Comparison of ENCODE assay signal across 16 mouse cellular contexts in genomic region chr11:77894967-77895366, GRCm38 (mm10). TPM values are rescaled to one million over a fixed set of nuclear protein-coding genes. Genes with fewer than 3 reads are reported as not detected.
DNase-seq lines count a peak whose midpoint lies in the region; ATAC-seq and TF ChIP-seq lines count a peak whose summit lies in the region.
"Had no signal": no experiment of that assay in that cellular context is flagged by ENCODE, and none has a peak within 500 bp of the region (broad histone marks: within the 10 kb centered on the region; RNA-seq: fewer than 3 reads in every experiment).

No protein-coding gene starts in this region.

- WGBS in forebrain, embryonic 14.5 days = 65% methylated on average over 2 of the region's 2 CpGs
- WGBS in midbrain, embryonic 16.5 days = 70% methylated on average over 2 of the region's 2 CpGs

- H3K9me3 ChIP-seq in ES-Bruce4 (replicated peaks; ENCODE audit: control insufficient read depth, insufficient read depth, low read length, poor library complexity, severe bottlenecking) = no peaks in the 10 kb centered on the region
- H3K9me3 ChIP-seq in forebrain, embryonic 14.5 days (replicated peaks; ENCODE audit: control insufficient read depth, low read length) = no peaks in the 10 kb centered on the region
- no peaks in the 10 kb centered on the region for H3K9me3 ChIP-seq in midbrain, embryonic 16.5 days (replicated peaks; ENCODE audit: control insufficient read depth, low read length, poor library complexity, severe bottlenecking)
- H3K9me3 ChIP-seq: limb, embryonic 15.5 days; lung, embryonic 15.5 days had no signal

- H3K9ac ChIP-seq in ES-Bruce4 (ENCODE audit: low read depth, poor library complexity, severe bottlenecking) = no peak overlapping the region
- no peak overlapping the region for H3K9ac ChIP-seq in forebrain, embryonic 14.5 days (ENCODE audit: low read length)
- no peak overlapping the region for H3K9ac ChIP-seq in midbrain, embryonic 16.5 days (ENCODE audit: low read depth, low read length)
- H3K9ac ChIP-seq: limb, embryonic 15.5 days; lung, embryonic 15.5 days had no signal

- no peak for TF ChIP-seq POLR2A in ES-Bruce4 (IDR thresholded peaks at IDR 0.05; ENCODE audit: insufficient read depth, low read length)

- peak overlapping the region; percentile 5; the same call in 1 of the 2 replicates for H3K27ac ChIP-seq in layer of hippocampus, adult 2 months
- H3K27ac ChIP-seq in ES-Bruce4 (ENCODE audit: insufficient read depth, low read length) = peak overlapping the region; percentile 50; the same call in 1 of the 2 replicates
- peak overlapping the region; percentile 96 for H3K27ac ChIP-seq in forebrain, embryonic 14.5 days (ENCODE audit: low read depth, low read length)
- H3K27ac ChIP-seq in midbrain, embryonic 16.5 days (ENCODE audit: low read length) = peak overlapping the region; percentile 93; the same call in 1 of the 2 replicates

- no peak overlapping the region for H3K4me3 ChIP-seq in layer of hippocampus, adult 2 months
- no peak overlapping the region for H3K4me3 ChIP-seq in ES-Bruce4 (ENCODE audit: low read depth, low read length)
- no peak overlapping the region for H3K4me3 ChIP-seq in forebrain, embryonic 14.5 days (ENCODE audit: low read depth, low read length)
- no peak overlapping the region for H3K4me3 ChIP-seq in midbrain, embryonic 16.5 days (ENCODE audit: low read depth, low read length)
- H3K4me3 ChIP-seq: limb, embryonic 15.5 days; lung, embryonic 15.5 days; myocyte had no signal

- no peak for ATAC-seq in forebrain, embryonic 14.5 days
- ATAC-seq in midbrain, embryonic 16.5 days = no peak
- ATAC-seq: inflammation-experienced regulatory T-cells, adult 6 months had no signal

- DNase-seq in layer of hippocampus, adult 2 months (ENCODE audit: low spot score in 2 of 2) = no peak
- no peak for DNase-seq in layer of hippocampus, adult 9-10 months (ENCODE audit: low spot score)
- no peak for DNase-seq in forebrain, embryonic 14.5 days (ENCODE audit: low spot score)
- no peak for DNase-seq in right cerebral cortex, postnatal 4 days
- no peak for DNase-seq in lung, postnatal 4 days
- DNase-seq: adrenal gland, postnatal 36 days; heart, adult 18-20 months; kidney, postnatal 14 days had no signal

- H3K27me3 ChIP-seq in ES-Bruce4 (ENCODE audit: control insufficient read depth, insufficient read depth, low read length, poor library complexity, severe bottlenecking) = no peaks in the 10 kb centered on the region
- no peaks in the 10 kb centered on the region for H3K27me3 ChIP-seq in forebrain, embryonic 14.5 days (replicated peaks; ENCODE audit: control insufficient read depth, insufficient read depth, low read length)
- H3K27me3 ChIP-seq in midbrain, embryonic 16.5 days (ENCODE audit: control insufficient read depth, insufficient read depth, low read depth, low read length) = no peaks in the 10 kb centered on the region

- no peaks in the 10 kb centered on the region; the same call in 1 of the 2 replicates for H3K36me3 ChIP-seq in ES-Bruce4 (ENCODE audit: control insufficient read depth, insufficient read depth, low read length, poor library complexity, severe bottlenecking)
- H3K36me3 ChIP-seq in forebrain, embryonic 14.5 days (ENCODE audit: control insufficient read depth, insufficient read depth, low read length) = no peaks in the 10 kb centered on the region
- no peaks in the 10 kb centered on the region for H3K36me3 ChIP-seq in midbrain, embryonic 16.5 days (ENCODE audit: control insufficient read depth, insufficient read depth, low read length)
- H3K36me3 ChIP-seq: limb, embryonic 15.5 days; lung, embryonic 15.5 days had no signal

- no peak for TF ChIP-seq CTCF in layer of hippocampus, adult 2 months (conservative IDR thresholded peaks at IDR 0.05)
- no peak for TF ChIP-seq CTCF in ES-Bruce4 (IDR thresholded peaks at IDR 0.05; ENCODE audit: low read depth, low read length)

- no peak for TF ChIP-seq EP300 in ES-Bruce4 (IDR thresholded peaks at IDR 0.05; ENCODE audit: insufficient read depth, low read depth, low read length)

- H3K4me1 ChIP-seq in ES-Bruce4 (ENCODE audit: control insufficient read depth, insufficient read depth, low read length) = peaks cover 16% of the 10 kb centered on the region
- peaks cover 78% of the 10 kb centered on the region for H3K4me1 ChIP-seq in forebrain, embryonic 14.5 days (ENCODE audit: control insufficient read depth, insufficient read depth, low read length)
- peaks cover 64% of the 10 kb centered on the region for H3K4me1 ChIP-seq in midbrain, embryonic 16.5 days (ENCODE audit: control insufficient read depth, insufficient read depth, low read length)

- no peak overlapping the region for H3K4me2 ChIP-seq in forebrain, embryonic 14.5 days (ENCODE audit: low read length)
- H3K4me2 ChIP-seq in midbrain, embryonic 16.5 days (ENCODE audit: low read length) = no peak overlapping the region
- H3K4me2 ChIP-seq: limb, embryonic 15.5 days had no signal

RNA-seq across cellular contexts. Expression of gene Pipox, which starts 1.1 kb away (rescaled TPM):
- total RNA-seq in layer of hippocampus, adult 2 months (2021) = 1 to 10 TPM in 1 of 2 experiments, under 1 TPM in 1; 0.84 to 1.2 TPM
- polyA plus RNA-seq in ES-Bruce4 (2011; ENCODE audit: insufficient read depth, insufficient read length, low read depth, missing spikeins) = 14.3 and 17.0 TPM in 2 replicates
- polyA plus RNA-seq in forebrain, embryonic 14.5 days (2014; fragmentation: Nextera tagmentation; extraction: Ambion mirVana) = 10.1 and 11.4 TPM in 2 replicates
- 6.0 and 7.5 TPM in 2 replicates for polyA plus RNA-seq in midbrain, embryonic 16.5 days (2015; fragmentation: Nextera tagmentation; extraction: Ambion mirVana)
- polyA plus RNA-seq: myocyte had no signal

RNA-seq across cellular contexts. Expression of gene Sez6, which starts 35.6 kb away (rescaled TPM):
- 100 to 1,000 TPM; 154 to 159 TPM for total RNA-seq in layer of hippocampus, adult 2 months (2021)
- 0.33 and 0.57 TPM in 2 replicates for polyA plus RNA-seq in ES-Bruce4 (2011; ENCODE audit: insufficient read depth, insufficient read length, low read depth, missing spikeins)
- polyA plus RNA-seq in forebrain, embryonic 14.5 days (2014; fragmentation: Nextera tagmentation; extraction: Ambion mirVana) = 140 and 175 TPM in 2 replicates
- 140 and 146 TPM in 2 replicates for polyA plus RNA-seq in midbrain, embryonic 16.5 days (2015; fragmentation: Nextera tagmentation; extraction: Ambion mirVana)
- total RNA-seq: megakaryocyte progenitor cell, adult 5-6 weeks had no signal
- polyA plus RNA-seq: heart, postnatal 0 days; myocyte had no signal

Comparison
In these comparisons a context has a peak if more than half of its experiments do, and no peak if none do; other contexts are left out.
1. H3K27ac ChIP-seq: peak in every context shown above with its lines; median percentile 96 in forebrain, embryonic 14.5 days; 93 in midbrain, embryonic 16.5 days; 50 in ES-Bruce4; 5 in layer of hippocampus, adult 2 months.
2. RNA of gene Sez6, which starts 35.6 kb away (polyA plus RNA-seq): 140 to 146 TPM in midbrain, embryonic 16.5 days and 140 to 175 TPM in forebrain, embryonic 14.5 days; 0.33 to 0.57 TPM in ES-Bruce4; every median in the first group is over 10 times any median in the second.